ENCODE assay signal across 9 mouse cellular contexts in genomic region chr12:111664144-111664634, GRCm38 (mm10). TPM values are rescaled to one million over a fixed set of nuclear protein-coding genes. Genes with fewer than 3 reads are reported as not detected.
DNase-seq lines count a peak whose midpoint lies in the region; ATAC-seq and TF ChIP-seq lines count a peak whose summit lies in the region.
"Had no signal": no experiment of that assay in that cellular context is flagged by ENCODE, and none has a peak within 500 bp of the region (broad histone marks: within the 10 kb centered on the region; RNA-seq: fewer than 3 reads in every experiment).

No protein-coding gene starts in this region.

- H3K4me2 ChIP-seq in forebrain, embryonic 16.5 days (ENCODE audit: low read length) = no peak overlapping the region
- H3K4me2 ChIP-seq in heart, embryonic 13.5 days = peak overlapping the region; percentile 24
- peak overlapping the region; percentile 32 for H3K4me2 ChIP-seq in lung, postnatal 0 days (replicated peaks; ENCODE audit: low read depth, low read length)

- H3K4me3 ChIP-seq in forebrain, embryonic 10.5 days = no peak overlapping the region
- no peak overlapping the region for H3K4me3 ChIP-seq in forebrain, embryonic 16.5 days (replicated peaks; ENCODE audit: low read length)
- H3K4me3 ChIP-seq in ES-Bruce4 (ENCODE audit: low read depth, low read length) = peak overlapping the region; percentile 35
- no peak overlapping the region for H3K4me3 ChIP-seq in heart, embryonic 13.5 days
- H3K4me3 ChIP-seq in lung, postnatal 0 days (ENCODE audit: low read depth, low read length) = no peak overlapping the region

- 47% methylated on average over 6 of the region's 6 CpGs for WGBS in forebrain, embryonic 10.5 days
- WGBS in forebrain, embryonic 16.5 days = 40% methylated on average over 6 of the region's 6 CpGs
- WGBS in heart, embryonic 13.5 days = 33% methylated on average over 6 of the region's 6 CpGs
- 18% methylated on average over 6 of the region's 6 CpGs for WGBS in lung, postnatal 0 days

- no peak for TF ChIP-seq POLR2A in ES-Bruce4 (IDR thresholded peaks at IDR 0.05; ENCODE audit: insufficient read depth, low read length)

- H3K27ac ChIP-seq in forebrain, embryonic 10.5 days = peak overlapping the region; percentile 56
- H3K27ac ChIP-seq in forebrain, embryonic 16.5 days (ENCODE audit: low read length) = no peak overlapping the region
- H3K27ac ChIP-seq in ES-Bruce4 (ENCODE audit: insufficient read depth, low read length) = peak overlapping the region; percentile 45
- H3K27ac ChIP-seq in heart, embryonic 13.5 days (replicated peaks) = peak overlapping the region; percentile 82
- H3K27ac ChIP-seq in lung, postnatal 0 days (ENCODE audit: low read length) = peak overlapping the region; percentile 89

- no peak for DNase-seq in forebrain, embryonic 10.5 days (ENCODE audit: extremely low spot score, low spot score)
- DNase-seq in lung, postnatal 0 days (ENCODE audit: low spot score) = peak; percentile 95
- no peak for DNase-seq in urinary bladder, adult 2 months (ENCODE audit: low spot score)
- DNase-seq in layer of hippocampus, adult 11-12 months (ENCODE audit: low spot score) = no peak
- no peak for DNase-seq in adrenal gland, adult (ENCODE audit: inconsistent age in 2 of 2, low spot score in 1 of 2)

- peaks cover under 1% of the 10 kb centered on the region; the same call in 1 of the 2 replicates for H3K27me3 ChIP-seq in forebrain, embryonic 10.5 days (ENCODE audit: poor library complexity, severe bottlenecking)
- H3K27me3 ChIP-seq in forebrain, embryonic 16.5 days (replicated peaks; ENCODE audit: control insufficient read depth, insufficient read depth, low read length) = no peaks in the 10 kb centered on the region
- H3K27me3 ChIP-seq in ES-Bruce4 (ENCODE audit: control insufficient read depth, insufficient read depth, low read length, poor library complexity, severe bottlenecking) = no peaks in the 10 kb centered on the region
- H3K27me3 ChIP-seq in heart, embryonic 13.5 days (replicated peaks) = no peaks in the 10 kb centered on the region
- H3K27me3 ChIP-seq in lung, postnatal 0 days (replicated peaks; ENCODE audit: insufficient read depth, low read length) = no peaks in the 10 kb centered on the region

- TF ChIP-seq EP300 in ES-Bruce4 (IDR thresholded peaks at IDR 0.05; ENCODE audit: insufficient read depth, low read depth, low read length) = peak; percentile 88
- peak; percentile 85 for TF ChIP-seq EP300 in lung, postnatal 0 days (IDR thresholded peaks at IDR 0.05)

- no peak overlapping the region for H3K9ac ChIP-seq in forebrain, embryonic 16.5 days (replicated peaks; ENCODE audit: low read depth, low read length)
- no peak overlapping the region for H3K9ac ChIP-seq in ES-Bruce4 (ENCODE audit: low read depth, poor library complexity, severe bottlenecking)
- peak overlapping the region; percentile 56; the same call in 1 of the 2 replicates for H3K9ac ChIP-seq in heart, embryonic 13.5 days
- no peak overlapping the region for H3K9ac ChIP-seq in lung, postnatal 0 days (replicated peaks; ENCODE audit: low read depth)

- H3K9me3 ChIP-seq in forebrain, embryonic 10.5 days = no peaks in the 10 kb centered on the region
- H3K9me3 ChIP-seq in forebrain, embryonic 16.5 days (ENCODE audit: control insufficient read depth, low read length) = no peaks in the 10 kb centered on the region
- H3K9me3 ChIP-seq in ES-Bruce4 (replicated peaks; ENCODE audit: control insufficient read depth, insufficient read depth, low read length, poor library complexity, severe bottlenecking) = no peaks in the 10 kb centered on the region
- H3K9me3 ChIP-seq in heart, embryonic 13.5 days = no peaks in the 10 kb centered on the region
- H3K9me3 ChIP-seq in lung, postnatal 0 days (ENCODE audit: low read length) = no peaks in the 10 kb centered on the region
- H3K9me3 ChIP-seq: G1E had no signal

- TF ChIP-seq CTCF in ES-Bruce4 (IDR thresholded peaks at IDR 0.05; ENCODE audit: low read depth, low read length) = no peak
- TF ChIP-seq CTCF in lung, postnatal 0 days (IDR thresholded peaks at IDR 0.05) = peak; percentile 45

- H3K36me3 ChIP-seq in forebrain, embryonic 10.5 days (replicated peaks) = peaks cover 79% of the 10 kb centered on the region
- H3K36me3 ChIP-seq in forebrain, embryonic 16.5 days (ENCODE audit: control insufficient read depth, insufficient read depth) = peaks cover 3% of the 10 kb centered on the region; the same call in 1 of the 2 replicates
- no peaks in the 10 kb centered on the region for H3K36me3 ChIP-seq in ES-Bruce4 (ENCODE audit: control insufficient read depth, insufficient read depth, low read length, poor library complexity, severe bottlenecking)
- peaks cover 27% of the 10 kb centered on the region for H3K36me3 ChIP-seq in heart, embryonic 13.5 days
- no peaks in the 10 kb centered on the region for H3K36me3 ChIP-seq in lung, postnatal 0 days (ENCODE audit: insufficient read depth, low read length)

- ATAC-seq in forebrain, embryonic 16.5 days = no peak
- no peak for ATAC-seq in heart, embryonic 13.5 days (ENCODE audit: extremely low read depth, insufficient number of reproducible peaks, low FRiP score, low TSS enrichment)
- ATAC-seq in lung, postnatal 0 days = peak; percentile 90

- H3K4me1 ChIP-seq in forebrain, embryonic 10.5 days = peaks cover 30% of the 10 kb centered on the region
- peaks cover 8% of the 10 kb centered on the region for H3K4me1 ChIP-seq in forebrain, embryonic 16.5 days (replicated peaks; ENCODE audit: control insufficient read depth, insufficient read depth, low read length)
- H3K4me1 ChIP-seq in ES-Bruce4 (ENCODE audit: control insufficient read depth, insufficient read depth, low read length) = peaks cover 4% of the 10 kb centered on the region
- peaks cover 46% of the 10 kb centered on the region for H3K4me1 ChIP-seq in heart, embryonic 13.5 days
- H3K4me1 ChIP-seq in lung, postnatal 0 days (ENCODE audit: insufficient read depth, low read depth, low read length) = peaks cover 13% of the 10 kb centered on the region; the same call in 1 of the 2 replicates

RNA-seq across cellular contexts. Expression of gene Ckb, which starts 7.9 kb away (rescaled TPM):
- 1,567 and 1,577 TPM in 2 replicates for polyA plus RNA-seq in forebrain, embryonic 10.5 days (2016; fragmentation: Nextera tagmentation; extraction: Ambion mirVana)
- 1,407 and 1,413 TPM in 2 replicates for polyA plus RNA-seq in forebrain, embryonic 16.5 days (2015; fragmentation: Nextera tagmentation; extraction: Ambion mirVana)
- 140 and 147 TPM in 2 replicates for polyA plus RNA-seq in ES-Bruce4 (2011; ENCODE audit: insufficient read depth, insufficient read length, low read depth, missing spikeins)
- polyA plus RNA-seq in heart, embryonic 13.5 days (2015; fragmentation: Nextera tagmentation; extraction: Ambion mirVana) = 279 and 320 TPM in 2 replicates
- polyA plus RNA-seq in lung, postnatal 0 days (2015; fragmentation: Nextera tagmentation; extraction: Ambion mirVana) = 153 TPM in 2 replicates
- 2,258 and 2,468 TPM in 2 replicates for polyA plus RNA-seq in urinary bladder, adult 2 months (2012; rRNA removed)
- polyA plus RNA-seq: G1E had no signal

RNA-seq across cellular contexts. Expression of gene Trmt61a, which starts 13.7 kb away (rescaled TPM):
- 23.7 and 23.8 TPM in 2 replicates for polyA plus RNA-seq in forebrain, embryonic 10.5 days (2016; fragmentation: Nextera tagmentation; extraction: Ambion mirVana)
- polyA plus RNA-seq in forebrain, embryonic 16.5 days (2015; fragmentation: Nextera tagmentation; extraction: Ambion mirVana) = 9.8 and 12.6 TPM in 2 replicates
- polyA plus RNA-seq in ES-Bruce4 (2011; ENCODE audit: insufficient read depth, insufficient read length, low read depth, missing spikeins) = 13.0 and 14.8 TPM in 2 replicates
- polyA plus RNA-seq in heart, embryonic 13.5 days (2015; fragmentation: Nextera tagmentation; extraction: Ambion mirVana) = 7.8 and 8.3 TPM in 2 replicates
- 4.3 and 4.5 TPM in 2 replicates for polyA plus RNA-seq in lung, postnatal 0 days (2015; fragmentation: Nextera tagmentation; extraction: Ambion mirVana)
- 17.1 and 25.1 TPM in 2 replicates for polyA plus RNA-seq in urinary bladder, adult 2 months (2012; rRNA removed)

RNA-seq across cellular contexts. Expression of gene Bag5, which starts 48.9 kb away (rescaled TPM):
- 56.5 and 57.5 TPM in 2 replicates for polyA plus RNA-seq in forebrain, embryonic 10.5 days (2016; fragmentation: Nextera tagmentation; extraction: Ambion mirVana)
- 70.8 and 71.5 TPM in 2 replicates for polyA plus RNA-seq in forebrain, embryonic 16.5 days (2015; fragmentation: Nextera tagmentation; extraction: Ambion mirVana)
- 13.4 and 14.6 TPM in 2 replicates for polyA plus RNA-seq in ES-Bruce4 (2011; ENCODE audit: insufficient read depth, insufficient read length, low read depth, missing spikeins)
- 35.4 and 41.6 TPM in 2 replicates for polyA plus RNA-seq in heart, embryonic 13.5 days (2015; fragmentation: Nextera tagmentation; extraction: Ambion mirVana)
- polyA plus RNA-seq in lung, postnatal 0 days (2015; fragmentation: Nextera tagmentation; extraction: Ambion mirVana) = 48.9 and 52.5 TPM in 2 replicates
- polyA plus RNA-seq in urinary bladder, adult 2 months (2012; rRNA removed) = 30.4 and 32.8 TPM in 2 replicates

RNA-seq across cellular contexts. Expression of gene Apopt1, which starts 48.9 kb away (rescaled TPM):
- 57.9 and 62.6 TPM in 2 replicates for polyA plus RNA-seq in forebrain, embryonic 10.5 days (2016; fragmentation: Nextera tagmentation; extraction: Ambion mirVana)
- 47.2 and 48.3 TPM in 2 replicates for polyA plus RNA-seq in forebrain, embryonic 16.5 days (2015; fragmentation: Nextera tagmentation; extraction: Ambion mirVana)
- polyA plus RNA-seq in ES-Bruce4 (2011; ENCODE audit: insufficient read depth, insufficient read length, low read depth, missing spikeins) = 49.1 and 49.4 TPM in 2 replicates
- polyA plus RNA-seq in heart, embryonic 13.5 days (2015; fragmentation: Nextera tagmentation; extraction: Ambion mirVana) = 41.0 and 45.5 TPM in 2 replicates
- polyA plus RNA-seq in lung, postnatal 0 days (2015; fragmentation: Nextera tagmentation; extraction: Ambion mirVana) = 42.3 and 43.1 TPM in 2 replicates
- polyA plus RNA-seq in urinary bladder, adult 2 months (2012; rRNA removed) = 47.1 and 50.6 TPM in 2 replicates
